Mouse (Mus musculus): ENCODE data around the gene Vdr.

DNA sequence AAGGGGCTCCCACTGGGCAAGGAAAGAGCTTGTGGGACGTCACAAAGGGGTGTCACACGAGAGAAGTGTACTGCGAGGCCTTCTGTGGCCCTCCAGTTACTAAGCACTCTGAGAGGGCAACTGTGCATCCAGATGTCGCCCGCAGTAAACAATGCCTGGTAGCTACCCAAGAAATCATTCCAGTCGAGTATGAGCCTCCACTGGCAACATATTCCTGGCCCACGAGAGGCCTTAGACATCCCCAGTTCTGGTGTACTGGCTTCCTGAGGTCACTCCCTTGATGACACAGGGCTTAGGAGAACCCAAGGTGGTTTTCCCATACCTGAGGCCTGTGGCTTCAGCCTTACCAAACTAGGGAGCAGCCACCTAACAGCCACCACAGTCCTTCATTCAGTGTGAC is 97.6 kb downstream of the Vdr start:
- no peak for TF ChIP-seq EP300 (IDR thresholded peaks at IDR 0.05; ENCODE audit: low read depth)
- no peak for TF ChIP-seq CTCF (IDR thresholded peaks at IDR 0.05; ENCODE audit: low read depth)

Data from liver, embryonic 14.5 days (tissue).